Mouse (Mus musculus) MEL (cell line): ENCODE data around the gene Arhgap42.

Experiments
- CTCF ChIP-seq, 3 experiments: IDR thresholded peaks in 2 of 3; conservative IDR thresholded peaks in 1 of 3; 2 replicates each; pipeline ENCODE4 v1.5.1; 2011 to 2012; ENCODE audit warnings: low read length in 3 of 3, low read depth in 2 of 3, mild to moderate bottlenecking in 2 of 3, improper control_type of control experiment in 1 of 3, inconsistent platforms in 1 of 3, mixed read lengths in 1 of 3, moderate library complexity in 1 of 3; ENCODE audit not compliant: control insufficient read depth in 1 of 3, insufficient read depth in 1 of 3, poor library complexity in 1 of 3, severe bottlenecking in 1 of 3
- EP300 ChIP-seq, 2 experiments: IDR thresholded peaks; 2 replicates each; pipeline ENCODE4 v1.6.1; 2011; ENCODE audit warnings: improper control_type of control experiment in 2 of 2, low read length in 2 of 2, low read depth in 1 of 2, mild to moderate bottlenecking in 1 of 2
- ETS1 ChIP-seq: IDR thresholded peaks from 2 replicates; pipeline ENCODE4 v1.6.1; 2012; ENCODE audit warnings: low read depth, mild to moderate bottlenecking, inconsistent platforms, low read length, improper control_type of control experiment, moderate library complexity
- GATA1 ChIP-seq: IDR thresholded peaks from 2 replicates; pipeline ENCODE4 v1.6.1; 2011; ENCODE audit warnings: low read depth, low read length, improper control_type of control experiment
- KAT2A ChIP-seq: conservative IDR thresholded peaks from 2 replicates; pipeline ENCODE4 v1.6.1; 2012; ENCODE audit warnings: low read depth, low read length, improper control_type of control experiment, inconsistent platforms
- MAX ChIP-seq: IDR thresholded peaks from 2 replicates; pipeline ENCODE4 v1.6.1; 2011; ENCODE audit warnings: low read length, improper control_type of control experiment
- MAZ ChIP-seq: IDR thresholded peaks from 2 replicates; pipeline ENCODE4 v1.6.1; 2012; ENCODE audit warnings: low read depth, mild to moderate bottlenecking, inconsistent platforms, low read length, improper control_type of control experiment
- MEF2A ChIP-seq: IDR thresholded peaks from 2 replicates; pipeline ENCODE4 v1.6.1; 2014; ENCODE audit warnings: low read depth, mild to moderate bottlenecking, inconsistent platforms, low read length, improper control_type of control experiment; ENCODE audit not compliant: poor library complexity, insufficient replicate concordance, severe bottlenecking; ENCODE audit errors: extremely low read depth
- POLR2A ChIP-seq, 2 experiments: IDR thresholded peaks; 2 replicates each; pipeline ENCODE4 v1.6.1; 2011 to 2012; ENCODE audit warnings: low read length in 2 of 2, mild to moderate bottlenecking in 2 of 2, control low read depth in 1 of 2, improper control_type of control experiment in 1 of 2, low read depth in 1 of 2, moderate library complexity in 1 of 2; ENCODE audit not compliant: control insufficient read depth in 1 of 2, insufficient read depth in 1 of 2, poor library complexity in 1 of 2
- TCF12 ChIP-seq: IDR thresholded peaks from 2 replicates; pipeline ENCODE4 v1.6.1; 2014; ENCODE audit warnings: low read depth, mild to moderate bottlenecking, inconsistent platforms, low read length, improper control_type of control experiment, moderate library complexity
- UBTF ChIP-seq: IDR thresholded peaks from 2 replicates; pipeline ENCODE4 v1.6.1; 2012; ENCODE audit warnings: low read depth, mild to moderate bottlenecking, inconsistent platforms, low read length, improper control_type of control experiment, moderate library complexity, borderline replicate concordance; ENCODE audit not compliant: insufficient read depth
- ZNF384 ChIP-seq: IDR thresholded peaks from 2 replicates; pipeline ENCODE4 v1.6.1; 2012; ENCODE audit warnings: low read depth, mild to moderate bottlenecking, inconsistent platforms, low read length, improper control_type of control experiment

DNA sequence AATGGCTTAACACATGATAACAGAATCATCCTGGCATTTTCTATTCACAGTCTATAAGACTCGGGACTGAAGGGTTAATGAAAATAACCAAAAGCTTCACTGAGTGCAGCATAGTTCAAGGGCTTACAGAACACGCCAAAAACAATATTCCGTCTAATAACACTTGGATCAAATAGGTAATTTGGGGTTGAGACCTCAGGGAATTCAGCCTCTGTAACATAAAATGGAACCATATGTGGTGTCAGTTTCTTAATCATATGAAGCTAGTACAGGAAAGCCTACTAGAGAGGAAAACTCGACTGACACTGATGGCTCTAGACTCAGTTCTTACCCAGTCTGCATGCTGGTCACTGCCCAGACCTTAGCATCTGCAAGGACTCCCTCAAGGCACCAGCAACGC, 95.8 kb downstream of the Arhgap42 start:
- no peak for TF ChIP-seq CTCF (IDR thresholded peaks at IDR 0.05 in 2 of 3, conservative IDR thresholded peaks at IDR 0.05 in 1 of 3; ENCODE audit: control insufficient read depth in 1 of 3, insufficient read depth in 1 of 3, low read depth in 2 of 3, low read length in 3 of 3, poor library complexity in 1 of 3, severe bottlenecking in 1 of 3)
- no peak for TF ChIP-seq POLR2A (IDR thresholded peaks at IDR 0.05; ENCODE audit: control insufficient read depth in 1 of 2, insufficient read depth in 1 of 2, low read depth in 1 of 2, low read length in 2 of 2, poor library complexity in 1 of 2)
- no peak for TF ChIP-seq MEF2A
- no peak for TF ChIP-seq EP300 (IDR thresholded peaks at IDR 0.05; ENCODE audit: low read depth in 1 of 2, low read length in 2 of 2)
- no peak for TF ChIP-seq KAT2A
- TF ChIP-seq MAZ, result no peak
- TF ChIP-seq GATA1, result no peak
- no peak for TF ChIP-seq ETS1
- TF ChIP-seq UBTF, result no peak
- no peak for TF ChIP-seq TCF12
- TF ChIP-seq MAX, result no peak
- no peak for TF ChIP-seq ZNF384
